Mouse (Mus musculus): Measurements from ENCODE around the gene Slc37a2. TPM values are rescaled to one million over a fixed set of nuclear protein-coding genes. Genes with fewer than 3 reads are reported as not detected.

Slc37a2 gene
- total and polyA plus RNA-seq, 2 experiments from 2014 or later: 2.4 to 4.7 TPM

- no peak for TF ChIP-seq CTCF (IDR thresholded peaks at IDR 0.05; ENCODE audit: low read depth)
These were observed 4.9 kb downstream of the Slc37a2 start for GRCm38 (mm10) chr9:37250631-37251030.

GRCm38 (mm10) chr9:37249976-37250375 is 5.6 kb downstream of the Slc37a2 start:
- Histone ChIP-seq H3K36me3 (ENCODE audit: insufficient read depth, low read length) (no peaks in the 10 kb centered on the region), H3K4me2 (ENCODE audit: low read depth, low read length) (no peak overlapping the region), H3K9me3 (ENCODE audit: low read length) (no peaks in the 10 kb centered on the region), H3K9ac (replicated peaks; ENCODE audit: low read length) (no peak overlapping the region), H3K27ac (no peak overlapping the region), H3K4me1 (ENCODE audit: insufficient read depth, low read length) (no peaks in the 10 kb centered on the region), H3K27me3 (ENCODE audit: insufficient read depth, low read length) (0 out of 2 replicates have a peak, but pooled peaks cover 3% of the 10 kb centered on the region), H3K4me3 (ENCODE audit: low read length) (no peak overlapping the region)
- ATAC-seq (no peak), DNase-seq (ENCODE audit: low spot score) (no peak)
- TF ChIP-seq CTCF (IDR thresholded peaks at IDR 0.05; ENCODE audit: low read depth): no peak
- 87% methylated on average over 3 of the region's 3 CpGs for WGBS

More at GRCm38 (mm10) chr9:37250631-37251030, 4.9 kb downstream of the Slc37a2 start:
- no peaks in the 10 kb centered on the region for H3K9me3 ChIP-seq (ENCODE audit: low read length)
- no peak for DNase-seq (ENCODE audit: low spot score)
- H3K27ac ChIP-seq: no peak overlapping the region
- H3K4me1 ChIP-seq (ENCODE audit: insufficient read depth, low read length): no peaks in the 10 kb centered on the region
- H3K36me3 ChIP-seq (ENCODE audit: insufficient read depth, low read length): no peaks in the 10 kb centered on the region
- H3K4me2 ChIP-seq (ENCODE audit: low read depth, low read length): no peak overlapping the region
- no peak for ATAC-seq
- WGBS: 89% methylated on average over 6 of the region's 6 CpGs
- H3K4me3 ChIP-seq (ENCODE audit: low read length): no peak overlapping the region
- H3K9ac ChIP-seq (replicated peaks; ENCODE audit: low read length): no peak overlapping the region
- 0 out of 2 replicates have a peak, but pooled peaks cover 3% of the 10 kb centered on the region for H3K27me3 ChIP-seq (ENCODE audit: insufficient read depth, low read length)

- peak; percentile 73 for ATAC-seq
- Histone ChIP-seq H3K4me3 (ENCODE audit: low read length) (no peak overlapping the region), H3K9me3 (ENCODE audit: low read length) (no peaks in the 10 kb centered on the region), H3K4me1 (ENCODE audit: insufficient read depth, low read length) (no peaks in the 10 kb centered on the region), H3K9ac (replicated peaks; ENCODE audit: low read length) (no peak overlapping the region), H3K36me3 (ENCODE audit: insufficient read depth, low read length) (no peaks in the 10 kb centered on the region), H3K4me2 (ENCODE audit: low read depth, low read length) (no peak overlapping the region), H3K27me3 (ENCODE audit: insufficient read depth, low read length) (no peaks in the 10 kb centered on the region), H3K27ac (peak overlapping the region; percentile 62)
- WGBS: 47% methylated on average over 3 of the region's 3 CpGs
- peak; percentile 70 for DNase-seq (ENCODE audit: low spot score)
- TF ChIP-seq CTCF (IDR thresholded peaks at IDR 0.05; ENCODE audit: low read depth): peak; percentile 41
These were observed 7.1 kb downstream of the Slc37a2 start for GRCm38 (mm10) chr9:37248381-37248906.

GRCm38 (mm10) chr9:37247429-37247828 is 8.1 kb downstream of the Slc37a2 start:
- DNase-seq (ENCODE audit: low spot score): no peak
- Histone ChIP-seq H3K4me1 (ENCODE audit: insufficient read depth, low read length) (no peaks in the 10 kb centered on the region), H3K9ac (replicated peaks; ENCODE audit: low read length) (no peak overlapping the region), H3K27ac (0 out of 2 replicates have a peak overlapping the region, but pooled peaks have one; percentile 62), H3K4me2 (ENCODE audit: low read depth, low read length) (no peak overlapping the region), H3K36me3 (ENCODE audit: insufficient read depth, low read length) (no peaks in the 10 kb centered on the region), H3K9me3 (ENCODE audit: low read length) (no peaks in the 10 kb centered on the region), H3K27me3 (ENCODE audit: insufficient read depth, low read length) (no peaks in the 10 kb centered on the region), H3K4me3 (ENCODE audit: low read length) (no peak overlapping the region)
- no peak for ATAC-seq
- no peak for TF ChIP-seq CTCF (IDR thresholded peaks at IDR 0.05; ENCODE audit: low read depth)

GRCm38 (mm10) chr9:37245810-37246209 is 9.7 kb downstream of the Slc37a2 start:
- no peak for TF ChIP-seq CTCF (IDR thresholded peaks at IDR 0.05; ENCODE audit: low read depth)

GRCm38 (mm10) chr9:37245404-37245803 is 10.1 kb downstream of the Slc37a2 start:
- 71% methylated on average over 2 of the region's 2 CpGs for WGBS
- no peak overlapping the region for H3K9ac ChIP-seq (replicated peaks; ENCODE audit: low read length)
- H3K36me3 ChIP-seq (ENCODE audit: insufficient read depth, low read length): no peaks in the 10 kb centered on the region
- H3K4me3 ChIP-seq (ENCODE audit: low read length): no peak overlapping the region
- no peak for TF ChIP-seq CTCF (IDR thresholded peaks at IDR 0.05; ENCODE audit: low read depth)
- ATAC-seq: no peak
- H3K4me1 ChIP-seq (ENCODE audit: insufficient read depth, low read length): no peaks in the 10 kb centered on the region
- no peak overlapping the region for H3K27ac ChIP-seq
- no peak overlapping the region for H3K4me2 ChIP-seq (ENCODE audit: low read depth, low read length)
- no peaks in the 10 kb centered on the region for H3K9me3 ChIP-seq (ENCODE audit: low read length)
- DNase-seq (ENCODE audit: low spot score): no peak
- no peaks in the 10 kb centered on the region for H3K27me3 ChIP-seq (ENCODE audit: insufficient read depth, low read length)

More at GRCm38 (mm10) chr9:37245810-37246209, 9.7 kb downstream of the Slc37a2 start:
- no peak overlapping the region for H3K27ac ChIP-seq
- no peak overlapping the region for H3K4me3 ChIP-seq (ENCODE audit: low read length)
- no peaks in the 10 kb centered on the region for H3K4me1 ChIP-seq (ENCODE audit: insufficient read depth, low read length)
- no peaks in the 10 kb centered on the region for H3K36me3 ChIP-seq (ENCODE audit: insufficient read depth, low read length)
- DNase-seq (ENCODE audit: low spot score) (no peak), ATAC-seq (no peak)
- WGBS: 93% methylated on average over 1 of the region's 1 CpGs
- H3K27me3 ChIP-seq (ENCODE audit: insufficient read depth, low read length): no peaks in the 10 kb centered on the region
- H3K9me3 ChIP-seq (ENCODE audit: low read length): no peaks in the 10 kb centered on the region
- no peak overlapping the region for H3K9ac ChIP-seq (replicated peaks; ENCODE audit: low read length)
- no peak overlapping the region for H3K4me2 ChIP-seq (ENCODE audit: low read depth, low read length)

GRCm38 (mm10) chr9:37244600-37244999 is 10.9 kb downstream of the Slc37a2 start:
- no peak for ATAC-seq
- H3K9ac ChIP-seq (replicated peaks; ENCODE audit: low read length): no peak overlapping the region
- no peaks in the 10 kb centered on the region for H3K27me3 ChIP-seq (ENCODE audit: insufficient read depth, low read length)
- H3K4me3 ChIP-seq (ENCODE audit: low read length): no peak overlapping the region
- no peak overlapping the region for H3K4me2 ChIP-seq (ENCODE audit: low read depth, low read length)
- WGBS: 91% methylated on average over 1 of the region's 1 CpGs
- no peak overlapping the region for H3K27ac ChIP-seq
- no peaks in the 10 kb centered on the region for H3K4me1 ChIP-seq (ENCODE audit: insufficient read depth, low read length)
- no peak for DNase-seq (ENCODE audit: low spot score)
- no peak for TF ChIP-seq CTCF (IDR thresholded peaks at IDR 0.05; ENCODE audit: low read depth)
- no peaks in the 10 kb centered on the region for H3K36me3 ChIP-seq (ENCODE audit: insufficient read depth, low read length)
- no peaks in the 10 kb centered on the region for H3K9me3 ChIP-seq (ENCODE audit: low read length)
